Mouse (Mus musculus): ENCODE measurements around the gene Spats2. TPM values are rescaled to one million over a fixed set of nuclear protein-coding genes. Genes with fewer than 3 reads are reported as not detected.

The Spats2 gene
- polyA plus RNA-seq, 1 experiment, result 39.1 TPM

DNA sequence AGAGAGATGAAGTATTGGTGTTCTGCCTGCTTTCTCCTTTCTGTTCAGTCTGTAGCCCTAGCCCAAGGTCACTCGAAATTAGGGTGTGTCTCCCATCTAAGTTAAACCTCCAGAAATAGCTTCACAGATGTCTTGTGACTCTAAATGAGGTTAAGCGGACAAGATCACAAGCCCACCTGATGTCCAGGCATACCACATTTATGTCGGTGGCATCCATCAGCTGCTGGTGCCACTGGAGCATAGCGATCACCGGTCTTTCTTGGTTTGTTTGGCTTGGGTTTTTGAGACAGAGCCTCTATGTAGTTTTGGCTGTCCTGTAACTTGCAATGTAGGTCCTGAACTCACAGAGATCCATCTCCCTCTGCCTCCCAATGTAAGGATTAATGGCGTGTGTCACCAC, 128.1 kb downstream of the Spats2 start:
- Histone ChIP-seq H3K27me3 (ENCODE audit: control insufficient read depth, insufficient read depth, insufficient read length) (no peaks in the 10 kb centered on the region), H3K4me3 (no peak overlapping the region), H3ac (ENCODE audit: control insufficient read depth, insufficient read length) (no peak overlapping the region), H3K36me3 (ENCODE audit: control insufficient read depth, insufficient read depth) (no peaks in the 10 kb centered on the region), H3K79me2 (ENCODE audit: control insufficient read depth, insufficient read depth) (peaks cover 13% of the 10 kb centered on the region), H3K4me2 (ENCODE audit: low read depth) (peak overlapping the region; percentile 86)
- TF ChIP-seq POLR2AphosphoS2 (IDR thresholded peaks at IDR 0.05; ENCODE audit: insufficient read length, low read depth) (no peak), REST (IDR thresholded peaks at IDR 0.05; ENCODE audit: insufficient read depth, insufficient read length) (no peak), TCF12 (IDR thresholded peaks at IDR 0.05; ENCODE audit: insufficient read depth, poor library complexity, severe bottlenecking) (peak; percentile 26), SRF (IDR thresholded peaks at IDR 0.05; ENCODE audit: control insufficient read depth, insufficient read length, low read depth) (no peak), TCF3 (IDR thresholded peaks at IDR 0.05; ENCODE audit: insufficient read length, low read depth) (peak; percentile 32), MYOD1 (IDR thresholded peaks at IDR 0.05; ENCODE audit: control insufficient read depth in 1 of 3, insufficient read length in 2 of 3, low read depth in 2 of 3) (peak in 2 of 3 experiments; percentile 56 to 95), CEBPB (IDR thresholded peaks at IDR 0.05; ENCODE audit: insufficient read depth, poor library complexity, severe bottlenecking) (no peak), USF1 (IDR thresholded peaks at IDR 0.05; ENCODE audit: low read depth) (no peak), MYOG (IDR thresholded peaks at IDR 0.05; ENCODE audit: control insufficient read depth in 1 of 3, insufficient read depth in 1 of 3, insufficient read length in 2 of 3, low read depth in 2 of 3) (peak; percentile 21 to 89 (median 87)), MAX (IDR thresholded peaks at IDR 0.05; ENCODE audit: low read depth) (no peak), POLR2A (IDR thresholded peaks at IDR 0.05; ENCODE audit: insufficient read length, low read depth) (peak; percentile 31), E2F4 (IDR thresholded peaks at IDR 0.05; ENCODE audit: insufficient read depth) (no peak)

- TF ChIP-seq MYOD1 (IDR thresholded peaks at IDR 0.05; ENCODE audit: control insufficient read depth in 1 of 3, insufficient read length in 2 of 3, low read depth in 2 of 3) (peak in 1 of 3 experiments; percentile 38), POLR2A (IDR thresholded peaks at IDR 0.05; ENCODE audit: insufficient read length, low read depth) (peak; percentile 44), TCF3 (IDR thresholded peaks at IDR 0.05; ENCODE audit: insufficient read length, low read depth) (no peak), MYOG (IDR thresholded peaks at IDR 0.05; ENCODE audit: control insufficient read depth in 1 of 3, insufficient read depth in 1 of 3, insufficient read length in 2 of 3, low read depth in 2 of 3) (peak in 1 of 3 experiments; percentile 38)
- H3K36me3 ChIP-seq (ENCODE audit: control insufficient read depth, insufficient read depth), result no peaks in the 10 kb centered on the region
- H3K4me2 ChIP-seq (ENCODE audit: low read depth), result peak overlapping the region; percentile 86
- no peak overlapping the region for H3K4me3 ChIP-seq
- no peak overlapping the region for H3ac ChIP-seq (ENCODE audit: control insufficient read depth, insufficient read length)
- peaks cover 13% of the 10 kb centered on the region for H3K79me2 ChIP-seq (ENCODE audit: control insufficient read depth, insufficient read depth)
- no peaks in the 10 kb centered on the region for H3K27me3 ChIP-seq (ENCODE audit: control insufficient read depth, insufficient read depth, insufficient read length)
Measured at GRCm38 (mm10) chr15:99254477-99255005, 128.8 kb downstream of the Spats2 start.

- no peaks in the 10 kb centered on the region for H3K36me3 ChIP-seq (ENCODE audit: control insufficient read depth, insufficient read depth)
- no peak overlapping the region for H3K4me3 ChIP-seq
- H3ac ChIP-seq (ENCODE audit: control insufficient read depth, insufficient read length), result no peak overlapping the region
- no peaks in the 10 kb centered on the region for H3K27me3 ChIP-seq (ENCODE audit: control insufficient read depth, insufficient read depth, insufficient read length)
- no peak for TF ChIP-seq REST (IDR thresholded peaks at IDR 0.05; ENCODE audit: insufficient read depth, insufficient read length)
- TF ChIP-seq MYOD1 (IDR thresholded peaks at IDR 0.05; ENCODE audit: control insufficient read depth in 1 of 3, insufficient read length in 2 of 3, low read depth in 2 of 3), result peak in 2 of 3 experiments; percentile 59 to 90
- no peak for TF ChIP-seq TCF3 (IDR thresholded peaks at IDR 0.05; ENCODE audit: insufficient read length, low read depth)
- TF ChIP-seq POLR2A (IDR thresholded peaks at IDR 0.05; ENCODE audit: insufficient read length, low read depth), result peak; percentile 40
- peak in 2 of 3 experiments; percentile 57 to 84 for TF ChIP-seq MYOG (IDR thresholded peaks at IDR 0.05; ENCODE audit: control insufficient read depth in 1 of 3, insufficient read depth in 1 of 3, insufficient read length in 2 of 3, low read depth in 2 of 3)
- TF ChIP-seq POLR2AphosphoS2 (IDR thresholded peaks at IDR 0.05; ENCODE audit: insufficient read length, low read depth), result peak; percentile 44
- peak overlapping the region; percentile 5 for H3K4me2 ChIP-seq (ENCODE audit: low read depth)
- peaks cover 10% of the 10 kb centered on the region for H3K79me2 ChIP-seq (ENCODE audit: control insufficient read depth, insufficient read depth)
Measured at GRCm38 (mm10) chr15:99255241-99255749, 129.6 kb downstream of the Spats2 start.

DNA sequence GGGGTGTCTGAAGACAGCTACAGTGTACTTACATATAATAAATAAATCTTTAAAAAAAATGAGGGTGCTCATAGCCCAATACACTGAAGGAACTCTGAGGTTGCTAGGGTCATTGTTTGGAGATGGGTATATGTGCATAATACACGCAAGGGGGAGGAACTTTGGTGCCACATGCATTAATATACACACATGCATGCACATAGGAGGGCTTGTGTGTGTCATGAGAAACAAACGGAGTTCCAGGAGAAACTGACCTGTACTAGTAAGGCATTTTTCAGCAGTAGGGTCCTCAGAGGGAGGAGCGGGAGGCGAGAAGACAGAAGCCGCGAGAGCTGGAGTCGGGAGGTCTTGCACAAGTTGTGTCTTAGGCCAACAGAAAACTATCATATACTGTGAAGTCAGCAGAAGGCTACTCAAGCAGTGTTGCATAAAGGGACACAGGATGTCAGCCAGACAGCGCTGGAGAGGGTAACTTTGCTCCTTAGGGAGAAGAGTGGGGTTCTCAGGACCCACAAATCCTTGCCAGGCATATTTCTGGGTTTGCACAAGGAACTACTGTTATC, 133.5 kb downstream of the Spats2 start:
- Histone ChIP-seq H3K4me3 (no peak overlapping the region), H3K36me3 (ENCODE audit: control insufficient read depth, insufficient read depth) (no peaks in the 10 kb centered on the region), H3ac (ENCODE audit: control insufficient read depth, insufficient read length) (no peak overlapping the region), H3K79me2 (ENCODE audit: control insufficient read depth, insufficient read depth) (no peaks in the 10 kb centered on the region), H3K27me3 (ENCODE audit: control insufficient read depth, insufficient read depth, insufficient read length) (no peaks in the 10 kb centered on the region), H3K4me2 (ENCODE audit: low read depth) (peak overlapping the region; percentile 77)
- TF ChIP-seq POLR2A (IDR thresholded peaks at IDR 0.05; ENCODE audit: insufficient read length, low read depth) (no peak), TCF3 (IDR thresholded peaks at IDR 0.05; ENCODE audit: insufficient read length, low read depth) (no peak), REST (IDR thresholded peaks at IDR 0.05; ENCODE audit: insufficient read depth, insufficient read length) (no peak), MAX (IDR thresholded peaks at IDR 0.05; ENCODE audit: low read depth) (no peak), SRF (IDR thresholded peaks at IDR 0.05; ENCODE audit: control insufficient read depth, insufficient read length, low read depth) (no peak), CEBPB (IDR thresholded peaks at IDR 0.05; ENCODE audit: insufficient read depth, poor library complexity, severe bottlenecking) (no peak), TCF12 (IDR thresholded peaks at IDR 0.05; ENCODE audit: insufficient read depth, poor library complexity, severe bottlenecking) (no peak), MYOD1 (IDR thresholded peaks at IDR 0.05; ENCODE audit: control insufficient read depth in 1 of 3, insufficient read length in 2 of 3, low read depth in 2 of 3) (no peak), USF1 (IDR thresholded peaks at IDR 0.05; ENCODE audit: low read depth) (no peak), POLR2AphosphoS2 (IDR thresholded peaks at IDR 0.05; ENCODE audit: insufficient read length, low read depth) (no peak), E2F4 (IDR thresholded peaks at IDR 0.05; ENCODE audit: insufficient read depth) (no peak), MYOG (IDR thresholded peaks at IDR 0.05; ENCODE audit: control insufficient read depth in 1 of 3, insufficient read depth in 1 of 3, insufficient read length in 2 of 3, low read depth in 2 of 3) (no peak)
